Mouse (Mus musculus) 3T3-L1 (cell line): Measurements from ENCODE around the gene Col25a1.

Source experiments
- DNase-seq: peaks from one replicate; pipeline ENCODE4 v3.0.0-alpha.2; 2015; ENCODE audit warnings: low read depth, low spot score

The Col25a1 gene

GRCm38 (mm10) chr3:130242647-130243296, 111.5 kb downstream of the Col25a1 start:
- DNase-seq = no peak

- no peak for DNase-seq
Observed at GRCm38 (mm10) chr3:130252355-130252754, 121.1 kb downstream of the Col25a1 start.

GRCm38 (mm10) chr3:130256059-130256458, 124.8 kb downstream of the Col25a1 start:
- no peak for DNase-seq

- no peak for DNase-seq
Observed at GRCm38 (mm10) chr3:130256610-130257009, 125.3 kb downstream of the Col25a1 start.

- DNase-seq = no peak
Observed at GRCm38 (mm10) chr3:130259670-130260069, 128.4 kb downstream of the Col25a1 start.

GRCm38 (mm10) chr3:130260316-130260715, 129.0 kb downstream of the Col25a1 start:
- DNase-seq = no peak

- no peak for DNase-seq
Observed at GRCm38 (mm10) chr3:130265104-130265503, 133.8 kb downstream of the Col25a1 start.

- DNase-seq = no peak
Observed at GRCm38 (mm10) chr3:130270509-130270908, 139.2 kb downstream of the Col25a1 start.

GRCm38 (mm10) chr3:130273949-130274348, 142.6 kb downstream of the Col25a1 start:
- DNase-seq = no peak

GRCm38 (mm10) chr3:130278298-130279050, 147.2 kb downstream of the Col25a1 start:
- DNase-seq = no peak

GRCm38 (mm10) chr3:130283011-130283760, 151.9 kb downstream of the Col25a1 start:
- DNase-seq = no peak

GRCm38 (mm10) chr3:130288102-130288501, 156.8 kb downstream of the Col25a1 start:
- DNase-seq = no peak

GRCm38 (mm10) chr3:130288756-130289155, 157.5 kb downstream of the Col25a1 start:
- no peak for DNase-seq

- DNase-seq = no peak
Observed at GRCm38 (mm10) chr3:130289220-130289619, 157.9 kb downstream of the Col25a1 start.

- DNase-seq = no peak
Observed at GRCm38 (mm10) chr3:130290175-130290574, 158.9 kb downstream of the Col25a1 start.

- DNase-seq = no peak
Observed at GRCm38 (mm10) chr3:130290672-130291071, 159.4 kb downstream of the Col25a1 start.

- DNase-seq = no peak
Observed at GRCm38 (mm10) chr3:130291926-130292325, 160.6 kb downstream of the Col25a1 start.

- DNase-seq = no peak
Observed at GRCm38 (mm10) chr3:130300530-130300929, 169.2 kb downstream of the Col25a1 start.

- no peak for DNase-seq
Observed at GRCm38 (mm10) chr3:130303597-130303996, 172.3 kb downstream of the Col25a1 start.

- DNase-seq = no peak
Observed at GRCm38 (mm10) chr3:130304827-130305226, 173.5 kb downstream of the Col25a1 start.

GRCm38 (mm10) chr3:130305686-130306085, 174.4 kb downstream of the Col25a1 start:
- DNase-seq = no peak

GRCm38 (mm10) chr3:130309277-130309676, 178.0 kb downstream of the Col25a1 start:
- no peak for DNase-seq
